Mouse (Mus musculus): Measurements from ENCODE around the gene Olfr33.

The Olfr33 gene

DNA sequence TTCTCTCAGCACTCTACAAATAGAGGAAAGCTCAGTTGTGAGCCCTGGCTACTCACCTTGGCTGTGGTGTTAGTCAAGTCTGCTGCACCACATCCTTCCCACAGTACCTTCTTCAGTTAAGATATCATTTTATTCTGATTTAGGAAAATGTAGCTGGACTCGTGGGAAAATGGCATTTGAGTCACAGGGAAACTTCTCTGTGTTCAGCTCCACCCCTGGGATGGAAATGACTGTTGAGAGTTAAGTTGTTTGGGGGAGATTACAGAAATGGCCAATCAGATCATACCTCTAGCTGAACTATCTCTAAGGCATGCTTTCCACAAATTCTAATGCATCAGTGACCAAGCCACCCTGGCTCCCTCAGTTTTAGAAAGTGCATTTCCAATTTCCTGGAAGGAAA is at the start of gene Olfr33:
Olfr33 (minus strand) TSS at position 101 of the 400 bp plus-strand sequence.
- no peak for ATAC-seq (ENCODE audit: low TSS enrichment)

- peak; percentile 31; the same call in 1 of the 2 replicates for ATAC-seq (ENCODE audit: low TSS enrichment)
Measured at GRCm38 (mm10) chr7:102759266-102759665, 40.4 kb upstream of the Olfr33 start, which contains the start of the genes Olfr560 and Olfr78. Olfr560 (minus strand) TSS chr7:102759366. Olfr78 (minus strand) TSS chr7:102759471.

- no peak for ATAC-seq (ENCODE audit: low TSS enrichment)
Measured at GRCm38 (mm10) chr7:102752086-102752485, 33.2 kb upstream of the Olfr33 start.

DNA sequence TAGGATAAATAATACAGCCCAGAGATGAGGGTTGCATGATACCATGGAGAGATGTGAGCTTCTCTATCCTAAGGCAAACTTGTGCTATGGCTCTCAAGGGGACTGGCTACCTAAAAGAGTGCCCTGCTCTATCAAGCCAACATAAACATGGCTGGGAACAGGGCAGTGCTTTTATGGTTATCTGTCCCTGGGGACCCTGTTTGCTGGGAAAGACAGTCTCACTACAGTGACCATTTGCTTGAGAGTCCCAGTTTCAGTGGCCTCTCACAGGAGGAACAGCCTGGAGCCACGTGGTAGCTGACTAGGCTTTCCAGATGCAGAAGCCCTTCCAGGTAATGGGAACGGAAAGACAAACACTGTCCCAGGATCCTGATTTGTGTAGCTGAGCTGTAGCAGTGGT is 18.8 kb upstream of the Olfr33 start:
- ATAC-seq (ENCODE audit: low TSS enrichment) = no peak

GRCm38 (mm10) chr7:102733793-102734192 is 14.9 kb upstream of the Olfr33 start:
- ATAC-seq (ENCODE audit: low TSS enrichment) = no peak

GRCm38 (mm10) chr7:102727391-102727790 is 8.5 kb upstream of the Olfr33 start, which contains the start of gene Olfr559:
Olfr559 (minus strand) TSS chr7:102727491.
- ATAC-seq (ENCODE audit: low TSS enrichment) = no peak

DNA sequence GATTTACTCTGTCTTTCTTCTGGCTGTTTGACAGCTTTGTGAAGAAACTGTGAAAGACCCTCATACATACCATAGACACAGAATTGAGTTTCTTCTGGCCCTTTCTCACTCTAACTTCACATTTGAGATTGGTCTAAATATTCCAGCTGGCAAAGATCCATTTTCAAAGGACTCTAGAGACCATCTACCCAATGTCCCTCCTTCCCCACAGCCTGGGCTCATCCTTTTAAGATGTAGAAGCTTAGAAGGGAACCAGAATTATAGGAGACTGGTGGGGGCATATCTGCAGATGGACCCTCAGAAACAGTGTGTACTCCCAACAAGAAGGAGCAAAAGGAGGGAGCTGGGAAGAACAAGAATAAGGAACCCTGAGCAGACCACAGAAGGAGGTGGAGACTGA is 17.0 kb downstream of the Olfr33 start, which contains the start of gene Olfr558:
Olfr558 (plus strand) TSS at position 301 of the 400 bp plus-strand sequence.
- ATAC-seq (ENCODE audit: low TSS enrichment) = no peak

- ATAC-seq (ENCODE audit: low TSS enrichment) = no peak
Measured at GRCm38 (mm10) chr7:102698461-102698860, 20.4 kb downstream of the Olfr33 start.

DNA sequence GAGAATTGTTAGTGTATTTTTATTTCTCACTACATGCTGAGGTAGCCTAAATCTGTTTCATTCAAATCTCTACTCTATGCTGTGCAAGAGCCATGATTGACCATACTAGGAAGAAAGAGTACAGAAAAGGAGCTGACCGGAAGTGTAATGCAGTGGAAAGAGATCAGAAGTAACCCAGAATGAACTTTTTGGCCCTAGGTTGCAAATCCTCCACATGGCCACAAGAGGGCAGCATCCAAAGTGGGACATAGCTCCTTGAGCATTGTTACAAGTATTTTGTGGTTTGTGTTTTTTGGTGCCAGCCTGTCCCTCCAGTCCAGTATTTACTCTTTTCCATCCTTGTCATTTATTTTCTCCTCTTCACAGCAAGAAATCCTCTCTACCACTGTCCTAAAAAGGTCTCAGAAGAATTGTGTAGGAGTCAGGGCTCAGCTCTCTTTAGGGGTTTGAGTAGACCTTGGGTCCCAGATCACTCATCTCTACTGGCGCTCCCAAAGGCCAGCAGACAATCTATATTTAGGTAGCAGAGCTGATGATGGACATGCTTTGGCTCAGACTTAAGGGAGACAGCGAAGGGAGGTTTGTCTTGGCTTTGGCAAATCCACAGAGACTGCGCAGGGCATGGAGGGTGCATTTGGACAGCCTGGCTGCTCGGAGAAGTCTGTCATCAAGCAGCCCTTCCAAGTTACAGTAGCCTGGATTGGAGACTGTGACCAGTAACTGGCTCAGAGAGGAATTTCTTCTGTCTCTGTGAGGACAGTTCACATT is 23.3 kb downstream of the Olfr33 start, which contains the start of gene Olfr557:
Olfr557 (plus strand) TSS at position 553 of the 768 bp plus-strand sequence.
- ATAC-seq (ENCODE audit: low TSS enrichment) = peak; percentile 55; the same call in 1 of the 2 replicates

DNA sequence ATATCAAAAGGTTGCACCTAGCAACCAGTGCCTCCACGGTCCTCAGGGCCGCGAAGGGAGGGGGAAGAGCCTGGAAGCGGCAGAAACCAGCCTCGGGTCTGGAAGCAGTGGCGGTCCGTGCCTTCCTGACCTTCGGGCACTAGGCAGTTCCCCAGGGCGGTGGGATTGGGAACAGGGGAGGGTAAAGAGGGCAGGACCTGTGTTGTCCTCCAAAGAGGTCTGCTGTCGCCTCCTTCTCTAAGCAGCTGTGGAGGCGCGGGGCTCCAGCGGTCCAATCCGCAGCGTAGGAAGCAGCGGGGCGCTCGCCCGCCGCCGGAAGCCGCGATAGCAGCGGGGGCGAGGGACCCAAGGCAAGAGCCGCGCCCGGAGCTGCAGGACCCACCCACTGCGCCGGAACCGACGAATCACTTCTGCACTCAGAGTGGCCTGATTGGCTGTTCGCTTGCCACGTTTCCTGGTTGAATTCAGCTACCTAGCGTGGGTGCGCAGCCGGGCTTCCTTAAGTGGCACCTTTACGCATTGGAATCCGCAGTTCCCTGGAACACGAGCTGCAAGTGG is 31.8 kb downstream of the Olfr33 start, which contains the start of gene Trim68:
Trim68 (minus strand) TSS at position 384 of the 558 bp plus-strand sequence.
- ATAC-seq (ENCODE audit: low TSS enrichment) = peak; percentile 100

DNA sequence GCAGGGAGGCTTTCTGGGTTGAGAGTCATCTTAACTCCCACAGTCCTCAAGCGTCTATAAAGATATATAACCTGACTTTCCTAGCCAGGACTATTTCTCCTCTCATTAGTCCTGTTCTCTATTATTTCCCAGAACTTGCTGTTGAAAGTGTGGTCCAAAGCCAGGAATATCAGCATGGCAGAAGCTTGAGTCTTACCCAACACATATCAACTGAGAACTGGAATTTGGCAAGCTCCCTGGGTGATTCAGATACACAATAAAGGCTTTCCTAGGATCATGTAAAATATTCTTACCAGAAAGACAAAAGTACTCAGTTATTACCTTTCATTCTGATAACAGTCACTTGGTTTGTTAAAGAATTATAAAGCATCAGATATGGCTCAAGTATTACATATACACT is 37.0 kb downstream of the Olfr33 start:
- ATAC-seq (ENCODE audit: low TSS enrichment) = no peak

- no peak for ATAC-seq (ENCODE audit: low TSS enrichment)
Measured at GRCm38 (mm10) chr7:102676225-102676624, 42.6 kb downstream of the Olfr33 start.

- no peak for ATAC-seq (ENCODE audit: low TSS enrichment)
Measured at GRCm38 (mm10) chr7:102665378-102665777, 53.5 kb downstream of the Olfr33 start.

DNA sequence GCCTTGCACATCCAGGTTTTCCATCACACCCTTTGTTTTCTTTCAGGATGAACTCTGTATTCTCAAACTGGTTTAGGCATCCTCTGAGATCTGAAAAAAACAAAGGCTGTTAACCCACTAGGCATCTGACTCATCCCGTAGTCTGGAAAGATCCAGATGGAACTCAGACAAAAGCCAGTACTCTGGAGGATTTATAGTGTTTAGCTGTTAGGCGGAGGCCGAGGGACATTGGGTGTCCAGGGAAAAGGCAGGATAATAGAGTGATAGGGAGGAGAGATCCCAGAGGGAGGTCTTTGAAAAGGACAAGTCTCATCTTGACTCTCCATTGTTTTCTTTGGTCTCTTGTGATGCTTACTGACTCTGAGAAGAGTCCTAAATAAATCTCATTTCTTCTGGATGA is 54.3 kb downstream of the Olfr33 start, which contains the start of gene Olfr556:
Olfr556 (plus strand) TSS at position 301 of the 400 bp plus-strand sequence.
- ATAC-seq (ENCODE audit: low TSS enrichment) = no peak

Measured in frontal cortex, adult (tissue).